ENCODE assay signal across 22 mouse cellular contexts in genomic region chr1:75869846-75870245, GRCm38 (mm10).
A peak's percentile ranks its signal among the peaks of the same experiment; 100 is the strongest.
DNase-seq lines count a peak whose midpoint lies in the region; ATAC-seq lines count a peak whose summit lies in the region.
"Had no signal": no experiment of that assay in that cellular context is flagged by ENCODE, and none has a peak within 500 bp of the region (broad histone marks: within the 10 kb centered on the region; RNA-seq: fewer than 3 reads in every experiment).

No protein-coding gene starts in this region.

- H3K4me1 ChIP-seq in forebrain, embryonic 15.5 days, result peaks cover 16% of the 10 kb centered on the region
- H3K4me1 ChIP-seq in forebrain, embryonic 11.5 days (replicated peaks; ENCODE audit: control insufficient read depth, insufficient read depth, low read length), result no peaks in the 10 kb centered on the region
- H3K4me1 ChIP-seq in hindbrain, embryonic 10.5 days (replicated peaks), result no peaks in the 10 kb centered on the region
- H3K4me1 ChIP-seq: heart, embryonic 13.5 days; liver, embryonic 13.5 days had no signal

- no peaks in the 10 kb centered on the region for H3K27me3 ChIP-seq in forebrain, embryonic 15.5 days
- H3K27me3 ChIP-seq in forebrain, embryonic 11.5 days (ENCODE audit: control insufficient read depth, insufficient read depth, low read length), result no peaks in the 10 kb centered on the region
- no peaks in the 10 kb centered on the region for H3K27me3 ChIP-seq in hindbrain, embryonic 10.5 days (ENCODE audit: insufficient read depth, poor library complexity, severe bottlenecking)
- H3K27me3 ChIP-seq: heart, embryonic 13.5 days; limb, embryonic 15.5 days; liver, embryonic 13.5 days had no signal

- no peak overlapping the region for H3K4me2 ChIP-seq in forebrain, embryonic 15.5 days (replicated peaks)
- no peak overlapping the region for H3K4me2 ChIP-seq in forebrain, embryonic 11.5 days (ENCODE audit: low read depth, low read length, severe bottlenecking)
- H3K4me2 ChIP-seq: heart, embryonic 13.5 days; limb, embryonic 15.5 days; liver, embryonic 13.5 days had no signal

- ATAC-seq in forebrain, embryonic 15.5 days (replicated peaks), result peak; percentile 38; the same call in 1 of the 2 replicates
- no peak for ATAC-seq in forebrain, embryonic 11.5 days (replicated peaks; ENCODE audit: low FRiP score)
- ATAC-seq: CD4-positive, CD25-positive, alpha-beta regulatory T cell, adult 4 months; hindbrain, embryonic 16.5 days had no signal

- 54% methylated on average over 5 of the region's 5 CpGs for WGBS in forebrain, embryonic 15.5 days
- WGBS in forebrain, embryonic 11.5 days, result 77% methylated on average over 5 of the region's 5 CpGs
- WGBS in hindbrain, embryonic 10.5 days, result 82% methylated on average over 5 of the region's 5 CpGs

- no peaks in the 10 kb centered on the region for H3K36me3 ChIP-seq in forebrain, embryonic 15.5 days
- H3K36me3 ChIP-seq in forebrain, embryonic 11.5 days (ENCODE audit: control insufficient read depth, insufficient read depth, low read length), result no peaks in the 10 kb centered on the region
- no peaks in the 10 kb centered on the region for H3K36me3 ChIP-seq in hindbrain, embryonic 10.5 days
- H3K36me3 ChIP-seq: heart, embryonic 13.5 days; limb, embryonic 15.5 days; liver, embryonic 13.5 days had no signal

- H3K9me3 ChIP-seq in forebrain, embryonic 15.5 days, result no peaks in the 10 kb centered on the region
- H3K9me3 ChIP-seq in forebrain, embryonic 11.5 days (ENCODE audit: control insufficient read depth, low read length), result no peaks in the 10 kb centered on the region
- H3K9me3 ChIP-seq in hindbrain, embryonic 10.5 days, result no peaks in the 10 kb centered on the region
- H3K9me3 ChIP-seq: heart, embryonic 13.5 days; limb, embryonic 15.5 days; liver, embryonic 13.5 days had no signal

- H3K4me3 ChIP-seq in forebrain, embryonic 15.5 days, result no peak overlapping the region
- no peak overlapping the region for H3K4me3 ChIP-seq in forebrain, embryonic 11.5 days (ENCODE audit: low read depth, low read length)
- no peak overlapping the region for H3K4me3 ChIP-seq in hindbrain, embryonic 10.5 days
- H3K4me3 ChIP-seq: heart, embryonic 13.5 days; limb, embryonic 15.5 days; liver, embryonic 13.5 days had no signal

- no peak overlapping the region; the same call in 1 of the 2 replicates for H3K27ac ChIP-seq in forebrain, embryonic 15.5 days (replicated peaks)
- no peak overlapping the region for H3K27ac ChIP-seq in forebrain, embryonic 11.5 days (ENCODE audit: low read depth, low read length)
- H3K27ac ChIP-seq in hindbrain, embryonic 10.5 days, result no peak overlapping the region
- H3K27ac ChIP-seq: heart, embryonic 13.5 days; limb, embryonic 15.5 days; liver, embryonic 13.5 days had no signal

- H3K9ac ChIP-seq in forebrain, embryonic 15.5 days (replicated peaks), result no peak overlapping the region
- no peak overlapping the region for H3K9ac ChIP-seq in forebrain, embryonic 11.5 days (ENCODE audit: low read length)
- H3K9ac ChIP-seq: heart, embryonic 13.5 days; limb, embryonic 15.5 days; liver, embryonic 13.5 days had no signal

- DNase-seq in forebrain, embryonic 11.5 days (ENCODE audit: low spot score), result no peak
- DNase-seq in kidney, postnatal 10 days, result peak; percentile 12
- DNase-seq in kidney, postnatal 36 days, result no peak
- DNase-seq in right cerebral cortex, postnatal 4 days, result peak; percentile 12
- DNase-seq in right cerebral cortex, postnatal 14 days, result no peak
- no peak for DNase-seq in hindbrain, embryonic 10.5 days (ENCODE audit: low spot score)
- DNase-seq: adrenal gland, postnatal 25 days; cerebellum, adult 18-20 months; cerebellum, postnatal 10 days; heart, postnatal 10 days; kidney, adult 18-20 months; layer of hippocampus, adult 9-11 months; liver, embryonic 13.5 days; lung, adult 18-20 months; lung, postnatal 14 days; midbrain, embryonic 14.5 days; thymus, postnatal 4 days had no signal

Comparison
In these comparisons a context has a peak if more than half of its experiments do, and no peak if none do; other contexts are left out.
1. DNase-seq: peak in kidney, postnatal 10 days (single experiment) and right cerebral cortex, postnatal 4 days (single experiment); none in forebrain, embryonic 11.5 days (single experiment), kidney, postnatal 36 days (0 of 2), right cerebral cortex, postnatal 14 days (single experiment) and hindbrain, embryonic 10.5 days (single experiment).